Mouse (Mus musculus): ENCODE measurements around the gene Slc22a22. TPM values are rescaled to one million over a fixed set of nuclear protein-coding genes. Genes with fewer than 3 reads are reported as not detected.
A peak's percentile ranks its signal among the peaks of the same experiment; 100 is the strongest.

Slc22a22 gene
- not detected for total RNA-seq (2021)
- long read RNA-seq, experiment 1 = 0 reads
- long read RNA-seq, experiment 2 = 0 reads

DNA sequence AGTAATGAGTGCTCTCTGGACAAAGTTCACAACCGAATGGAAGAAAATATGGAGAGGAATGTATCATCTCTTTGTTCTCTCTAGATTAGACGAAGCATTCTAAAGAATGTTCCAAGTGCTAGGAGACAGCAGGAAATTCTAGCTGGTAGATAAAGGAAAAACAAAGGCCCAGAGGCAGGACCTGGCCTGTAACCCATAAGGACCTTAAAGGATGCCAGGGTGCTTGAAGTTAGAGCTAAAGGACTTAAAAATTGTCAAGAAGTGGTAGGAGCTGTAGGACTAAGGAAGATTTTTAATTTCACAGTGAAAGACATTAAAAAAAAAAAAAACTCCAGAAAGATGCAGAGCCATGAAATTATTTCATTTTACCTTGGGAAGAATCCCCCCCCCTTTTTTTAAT is at the start of gene Slc22a22:
Slc22a22 (minus strand) TSS at position 101 of the 400 bp plus-strand sequence.
- no peak for DNase-seq (ENCODE audit: low spot score in 2 of 2)

DNA sequence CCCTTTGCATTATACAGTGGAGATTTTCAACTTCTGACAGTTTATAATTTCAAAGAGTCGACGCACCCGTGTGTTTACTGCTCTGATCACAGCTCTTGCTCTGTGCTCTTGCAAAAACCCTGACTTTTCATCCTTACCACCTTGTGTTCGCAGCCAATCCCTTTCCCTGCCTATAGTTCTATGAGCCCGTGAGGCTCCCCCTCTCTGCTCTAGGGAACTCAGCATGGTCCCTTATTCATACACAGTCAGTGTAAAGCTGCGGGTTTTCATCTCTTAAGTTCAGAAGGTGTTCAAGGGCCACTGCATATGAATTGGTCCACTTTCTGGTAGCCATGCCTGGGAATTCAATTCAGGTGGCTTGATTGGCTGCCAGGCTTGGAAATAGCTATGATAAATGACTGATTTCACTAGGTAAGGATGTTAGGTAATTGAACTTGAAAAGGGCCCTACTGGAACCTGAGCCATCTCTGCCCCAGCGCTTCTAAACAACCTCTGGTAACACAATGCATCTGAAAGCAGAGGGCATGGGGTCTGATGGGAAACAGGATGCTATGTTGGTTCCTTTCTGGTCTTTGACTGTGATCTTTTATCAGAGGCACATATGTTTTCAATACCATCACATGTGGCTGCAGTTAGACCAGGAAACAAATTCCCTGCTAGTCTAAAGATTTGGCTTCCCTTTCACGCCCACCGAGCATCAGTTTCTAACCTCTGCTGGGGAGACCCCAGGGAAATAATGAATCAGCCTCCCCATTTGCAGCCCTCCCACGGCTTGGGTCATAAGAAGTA is 46.3 kb upstream of the Slc22a22 start:
- no peak for DNase-seq (ENCODE audit: low spot score in 2 of 2)

DNA sequence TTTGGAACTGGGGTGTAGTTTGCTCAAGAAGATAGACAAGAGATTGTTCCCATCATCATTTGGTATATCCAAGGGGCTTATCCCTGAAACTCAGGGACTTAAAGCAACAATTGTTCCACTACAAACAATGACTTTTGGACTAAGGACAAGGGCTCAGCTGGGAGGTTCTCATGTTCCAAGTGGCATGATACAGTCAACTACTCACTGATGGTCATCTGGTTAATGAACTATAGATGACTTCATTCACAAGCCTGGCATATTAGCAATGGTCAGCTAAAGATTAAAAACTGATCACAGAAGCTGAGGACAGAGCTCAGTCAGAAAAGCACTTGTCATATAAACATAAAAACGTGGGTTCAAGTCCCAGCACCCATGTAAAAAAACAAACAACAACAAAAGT is 44.7 kb upstream of the Slc22a22 start:
- DNase-seq (ENCODE audit: low spot score in 2 of 2) = no peak

DNA sequence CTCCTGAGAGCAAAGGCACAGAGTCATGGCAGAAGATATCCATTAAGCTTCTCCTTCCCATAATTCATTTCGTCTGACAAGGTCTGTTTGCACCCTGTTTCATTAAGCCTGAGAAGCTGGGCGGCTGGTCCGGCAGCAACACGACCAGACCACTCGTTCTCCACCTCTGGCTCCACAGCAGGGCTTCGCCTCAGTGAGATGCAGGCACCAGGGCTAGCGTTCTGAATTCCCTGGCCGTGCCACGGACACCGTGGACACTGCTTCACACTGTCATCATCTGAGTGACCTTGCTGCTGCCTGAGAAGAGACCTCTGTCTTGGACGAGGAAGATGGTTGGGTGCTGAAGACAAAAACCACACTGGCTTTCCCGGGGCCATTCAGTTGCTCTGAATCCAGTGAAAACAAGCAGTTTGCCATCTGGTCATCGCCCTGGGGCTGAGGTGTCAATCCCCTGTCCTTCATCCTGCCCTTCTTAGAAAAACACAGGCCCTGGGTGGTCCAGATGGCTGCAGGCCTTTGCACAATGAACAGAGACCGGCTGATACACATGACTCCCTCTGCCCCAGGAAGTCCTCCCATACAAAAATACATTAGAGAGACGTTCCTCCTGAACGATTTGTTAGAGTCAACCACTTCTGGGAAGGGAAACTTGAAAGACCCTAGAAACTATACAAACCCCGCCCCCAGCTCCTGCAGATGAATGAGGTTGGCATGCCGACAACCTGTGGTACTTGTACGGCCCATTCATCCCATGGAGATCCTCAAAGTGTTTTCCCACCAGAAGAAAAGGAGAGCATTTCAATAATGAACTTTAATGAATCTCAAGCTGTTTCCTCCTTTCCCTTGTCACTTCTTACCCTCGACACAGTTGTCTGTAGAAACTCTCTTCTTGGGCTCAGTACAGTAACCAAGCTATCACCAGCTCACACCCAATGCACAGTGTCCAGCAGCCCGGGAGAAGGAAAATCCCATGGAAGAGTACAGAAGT is 32.1 kb upstream of the Slc22a22 start:
- DNase-seq (ENCODE audit: low spot score in 2 of 2) = no peak

DNA sequence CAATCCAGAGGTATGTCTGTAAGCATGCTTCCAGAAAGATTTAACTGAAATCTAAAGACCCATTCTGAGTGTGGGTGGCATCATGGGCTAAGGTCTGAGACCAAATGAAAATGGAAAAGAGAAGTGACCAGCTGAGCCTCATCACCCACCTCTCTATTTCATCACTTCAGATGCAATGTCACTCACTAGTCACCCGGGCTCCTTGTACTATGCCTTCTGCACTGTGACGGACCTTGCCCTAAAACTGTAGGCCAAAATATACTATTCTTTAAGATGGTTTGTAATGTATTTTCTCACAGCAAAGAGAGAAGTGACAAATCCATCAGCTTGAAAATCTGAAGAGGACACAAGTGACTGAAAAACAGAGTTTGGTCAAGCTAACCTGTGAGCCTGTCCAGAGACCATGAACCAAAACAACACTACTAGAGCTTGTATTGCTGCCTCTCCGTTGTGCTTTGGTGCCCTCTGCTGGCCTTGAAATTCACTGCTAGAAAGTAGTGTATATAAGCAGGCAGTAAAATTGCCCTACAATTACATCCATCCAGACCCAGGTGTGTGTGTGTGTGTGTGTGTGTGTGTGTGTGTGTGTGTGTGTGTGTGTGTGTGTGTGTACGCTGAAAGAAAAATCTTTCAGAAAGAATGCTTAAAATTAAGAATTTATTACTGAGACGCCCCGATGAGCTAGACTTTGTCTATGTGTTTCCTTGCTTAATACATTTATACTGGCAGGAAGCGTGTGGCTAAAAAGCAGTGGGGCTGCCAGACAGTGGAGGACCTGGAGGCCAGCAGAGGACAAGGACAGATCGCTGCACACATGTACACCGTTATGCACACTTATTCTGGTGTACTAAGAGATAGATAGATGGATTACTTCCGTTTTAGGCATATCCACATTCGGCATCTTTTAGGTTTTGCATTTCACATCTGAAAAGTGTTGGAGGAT is 31.1 kb upstream of the Slc22a22 start:
- peak; percentile 67 to 81 for DNase-seq (ENCODE audit: low spot score in 2 of 2)

DNA sequence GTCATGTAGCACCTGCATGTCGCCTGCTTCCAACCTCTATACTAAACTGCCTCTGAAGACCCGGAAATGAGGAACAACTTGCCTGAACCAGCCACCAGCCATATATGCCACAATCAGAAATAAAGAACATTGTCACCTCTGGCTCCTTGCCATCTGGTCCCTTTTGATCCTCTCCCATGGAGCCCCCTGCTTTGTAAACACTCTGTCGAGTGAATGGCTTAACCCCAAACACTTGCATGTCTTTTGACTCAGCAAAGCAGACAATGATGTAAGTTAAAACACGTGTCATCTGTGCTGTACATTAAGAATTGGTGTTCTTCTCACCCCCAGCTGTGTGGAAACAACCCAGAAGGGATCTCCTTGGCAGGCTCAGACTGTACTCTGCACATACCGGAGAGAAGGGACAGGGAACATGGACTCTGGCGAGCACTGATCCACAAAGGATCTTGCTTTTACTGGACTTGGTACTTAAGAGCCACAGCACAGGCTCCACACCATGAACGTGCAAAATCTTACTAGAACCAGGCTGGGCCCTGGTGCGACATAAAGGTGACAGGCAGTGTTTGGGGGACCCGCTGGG is 26.8 kb upstream of the Slc22a22 start:
- no peak for DNase-seq (ENCODE audit: low spot score in 2 of 2)

DNA sequence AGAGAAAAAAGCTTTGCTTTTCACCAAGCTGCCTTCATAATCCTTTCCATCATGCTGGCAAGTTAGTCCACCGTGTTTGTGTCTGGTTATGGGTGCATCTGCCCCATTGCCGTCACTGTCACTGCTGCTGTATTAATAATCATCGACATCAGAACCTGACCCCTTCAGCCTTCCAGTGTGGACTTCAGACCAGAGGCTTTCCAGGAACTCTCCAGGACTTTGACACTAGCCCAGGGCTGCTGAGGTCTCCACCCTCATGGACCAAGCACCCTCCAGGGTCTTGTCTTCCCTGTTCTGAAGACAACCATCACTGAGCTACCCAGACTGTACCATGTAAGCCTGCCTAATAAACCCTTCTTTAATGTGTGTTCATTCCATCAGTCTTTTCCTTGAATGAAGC is 26.2 kb upstream of the Slc22a22 start:
- no peak for DNase-seq (ENCODE audit: low spot score in 2 of 2)

DNA sequence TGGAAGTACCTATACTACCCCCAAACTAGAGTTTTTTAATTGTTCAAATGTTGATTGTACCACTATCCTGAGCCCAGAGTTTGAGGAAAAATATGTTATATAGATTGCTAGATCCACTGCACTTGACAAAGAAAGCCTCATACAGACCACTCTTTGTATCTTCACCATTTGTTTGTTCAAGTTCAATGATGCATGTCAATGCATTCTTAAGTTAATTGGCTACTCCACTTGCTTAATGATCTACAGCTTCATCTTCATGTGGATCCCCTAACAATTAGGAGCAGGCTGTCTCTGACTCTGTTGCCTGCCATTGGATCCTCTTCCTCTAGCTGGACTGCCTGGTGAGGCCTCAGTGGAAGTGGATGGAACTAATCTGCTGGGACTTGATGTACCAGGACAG is 24.1 kb upstream of the Slc22a22 start:
- DNase-seq (ENCODE audit: low spot score in 2 of 2) = no peak

DNA sequence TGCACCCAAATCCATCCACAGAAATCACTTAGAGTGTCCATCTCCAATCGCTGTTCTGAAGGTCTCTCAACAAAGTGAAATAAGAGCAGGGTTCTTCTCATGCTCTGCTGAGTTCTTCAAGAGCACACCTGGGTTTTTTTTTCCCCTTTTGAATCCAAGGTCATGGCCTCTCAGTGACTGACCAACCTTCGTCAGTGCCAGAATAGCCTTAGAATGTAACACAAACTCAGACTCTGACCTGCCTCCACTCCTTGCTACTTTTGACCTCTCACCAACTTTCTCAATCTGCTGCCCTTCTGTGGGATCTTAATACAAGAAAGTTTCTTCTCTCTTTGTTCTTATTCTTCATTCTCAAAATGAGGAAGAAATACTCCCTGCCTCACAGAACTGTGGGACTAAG is 18.7 kb upstream of the Slc22a22 start:
- no peak for DNase-seq (ENCODE audit: low spot score in 2 of 2)

DNA sequence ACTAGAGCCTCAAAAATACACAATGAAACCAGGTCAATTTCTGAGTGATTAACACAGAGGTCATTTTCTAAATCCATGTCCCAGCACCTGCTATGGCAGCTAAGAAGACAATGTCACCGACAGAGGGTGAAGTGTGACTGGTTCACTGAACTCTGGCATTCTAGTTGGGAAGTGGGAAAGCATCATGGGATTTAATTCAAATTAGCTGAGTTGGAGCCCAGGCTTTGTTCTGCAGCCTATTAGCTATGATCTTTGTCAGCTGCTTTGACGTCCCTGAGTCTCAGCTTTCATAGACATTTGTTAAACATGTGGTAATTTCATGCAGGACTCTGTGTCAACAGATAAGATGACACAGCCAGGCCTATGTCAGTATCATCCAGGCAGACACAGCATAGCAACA is 5.1 kb upstream of the Slc22a22 start:
- DNase-seq (ENCODE audit: low spot score in 2 of 2) = no peak

DNA sequence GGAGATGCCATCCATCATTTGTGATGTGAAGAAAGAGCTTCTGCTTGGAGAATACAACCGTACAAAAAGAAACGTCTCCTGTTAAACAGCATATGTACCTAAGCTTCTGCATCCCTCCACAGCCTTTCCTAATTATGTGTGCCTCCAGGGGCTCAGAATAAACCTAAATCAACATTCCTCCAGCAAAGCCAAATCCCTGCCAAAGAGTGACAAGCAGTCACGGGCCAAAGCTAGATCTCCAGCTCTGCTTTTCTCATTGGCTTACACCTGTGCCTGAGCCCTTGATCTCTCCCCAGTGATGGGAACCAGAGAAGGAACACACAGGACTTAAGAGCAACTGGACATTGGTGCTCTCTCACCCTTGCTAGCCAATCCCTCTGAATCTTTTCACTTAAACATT is 5.8 kb downstream of the Slc22a22 start:
- DNase-seq (ENCODE audit: low spot score in 2 of 2) = no peak

DNA sequence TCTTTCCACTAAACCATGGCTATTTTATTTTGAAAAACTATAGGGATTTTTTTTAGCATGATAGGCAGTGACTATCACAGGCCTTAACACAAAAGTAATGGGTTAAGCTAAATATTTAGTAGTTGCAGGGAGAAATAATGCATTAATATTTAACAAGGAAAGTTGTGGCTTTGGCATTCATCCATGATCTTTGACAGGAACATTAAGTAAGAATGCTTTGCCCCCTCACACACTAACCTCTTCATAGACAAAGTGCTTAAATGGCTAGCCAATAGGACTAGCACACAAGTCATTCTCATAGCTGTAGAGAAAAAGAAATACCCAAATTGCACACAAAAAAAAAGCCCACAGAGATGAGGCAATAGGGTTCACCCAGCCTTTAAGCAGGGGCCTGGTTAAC is 11.4 kb downstream of the Slc22a22 start:
- no peak for DNase-seq (ENCODE audit: low spot score in 2 of 2)

DNA sequence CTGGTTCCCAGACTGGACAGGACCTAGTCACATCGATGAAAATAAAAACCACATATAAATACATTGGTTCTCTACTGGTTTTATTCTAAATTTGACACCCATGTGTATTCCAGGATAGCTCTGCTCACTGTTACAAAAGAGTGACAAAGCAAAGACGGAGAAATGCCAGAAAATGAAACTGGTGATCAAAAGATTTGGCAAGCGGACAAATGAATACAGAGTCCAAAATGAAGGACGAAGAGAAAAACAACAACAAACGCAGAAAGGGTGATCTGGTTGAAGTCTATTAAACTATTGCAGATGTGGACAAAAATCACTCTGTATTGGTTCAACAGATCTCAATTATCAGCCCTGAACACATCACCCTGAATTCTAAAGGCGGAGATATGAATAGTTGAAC is 12.4 kb downstream of the Slc22a22 start:
- no peak for DNase-seq (ENCODE audit: low spot score in 2 of 2)

DNA sequence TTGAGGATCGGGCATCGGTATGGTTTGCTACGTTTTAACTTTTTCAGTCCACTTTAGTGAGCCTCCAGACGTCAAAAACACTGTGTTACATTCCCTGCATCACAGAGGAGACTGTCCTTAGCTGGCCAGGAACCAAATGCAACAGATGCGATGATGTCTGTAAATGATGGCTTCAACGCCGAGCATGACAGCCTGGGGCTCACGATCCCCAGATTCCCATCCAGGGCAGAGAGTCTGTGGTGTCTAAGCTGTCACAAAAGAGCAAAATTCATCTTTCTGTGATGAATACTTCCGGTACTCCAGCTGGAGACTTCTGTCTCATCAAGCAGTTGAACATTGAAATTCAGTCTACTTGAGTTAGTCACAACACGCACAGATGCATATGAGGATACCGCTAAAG is 13.4 kb downstream of the Slc22a22 start:
- no peak for DNase-seq (ENCODE audit: low spot score in 2 of 2)

DNA sequence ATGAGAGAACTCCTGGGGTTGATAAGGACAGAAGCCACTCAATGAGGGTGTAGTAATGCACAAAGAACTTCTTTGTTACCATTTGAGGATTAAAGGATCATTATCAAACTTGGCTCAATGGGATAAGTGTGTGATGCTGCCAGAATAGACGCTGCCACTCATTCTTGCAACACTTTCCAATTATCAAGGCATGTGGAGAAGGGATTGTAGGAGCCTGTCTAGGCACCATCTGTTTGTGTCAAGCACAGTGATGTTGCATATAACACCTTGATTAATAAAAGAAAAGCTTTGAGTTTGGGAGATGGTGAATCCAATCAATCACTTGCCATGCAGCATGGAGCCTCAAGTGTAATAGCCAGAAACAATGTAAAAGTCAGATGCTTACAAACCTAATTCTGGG is 16.1 kb downstream of the Slc22a22 start:
- no peak for DNase-seq (ENCODE audit: low spot score in 2 of 2)

DNA sequence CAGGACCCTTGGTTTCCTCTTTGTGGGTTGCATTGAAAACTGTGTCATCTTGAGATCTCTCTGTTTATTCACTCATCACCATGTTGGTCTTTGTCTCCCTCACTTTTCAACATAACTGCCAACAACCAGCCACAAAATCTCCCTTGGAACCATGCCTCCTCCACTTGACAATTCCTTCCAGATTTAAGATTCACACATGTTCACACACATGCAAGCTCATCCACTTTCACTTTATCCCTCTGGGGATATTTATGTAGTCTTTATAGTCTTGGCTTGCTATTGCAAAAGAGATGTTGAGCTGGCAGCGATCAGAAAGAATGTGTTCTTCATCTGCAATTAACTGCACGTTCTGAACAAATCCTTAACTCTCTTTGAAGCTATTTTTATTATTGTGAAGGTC is 20.1 kb downstream of the Slc22a22 start:
- peak in 1 of 2 experiments; percentile 11 for DNase-seq (ENCODE audit: low spot score in 2 of 2)

DNA sequence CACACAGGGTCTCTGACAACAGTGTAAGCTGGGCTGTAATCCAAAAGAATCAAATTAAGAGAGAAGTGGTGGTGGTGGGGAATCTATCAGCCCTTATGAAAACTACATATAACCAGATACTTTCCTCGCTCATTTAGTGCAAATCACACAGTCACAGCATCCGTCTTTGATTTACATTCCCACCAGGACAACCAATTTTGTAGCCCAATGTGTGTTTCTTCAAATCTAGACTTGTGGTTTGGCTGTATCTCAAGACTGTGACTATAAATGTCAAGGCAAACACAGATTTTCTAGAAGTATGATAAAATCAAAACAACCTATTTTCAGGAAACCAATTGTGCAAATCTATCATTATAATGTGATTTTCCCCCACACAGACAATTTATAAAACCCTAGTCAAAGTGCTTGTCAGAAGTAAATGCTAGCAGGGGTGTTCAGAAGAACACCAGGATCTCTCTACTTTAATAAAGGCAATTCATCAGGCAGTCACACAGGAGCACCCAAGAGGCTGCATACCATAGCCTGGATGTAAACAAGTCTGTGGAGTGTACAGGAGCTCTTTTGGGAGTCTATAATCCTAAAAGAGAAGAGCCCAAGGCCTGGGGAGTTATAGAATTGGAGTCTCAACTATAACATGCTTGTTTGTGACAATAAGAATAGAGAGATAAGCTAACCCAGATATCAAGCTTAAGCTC is 42.6 kb downstream of the Slc22a22 start:
- DNase-seq (ENCODE audit: low spot score in 2 of 2) = no peak

DNA sequence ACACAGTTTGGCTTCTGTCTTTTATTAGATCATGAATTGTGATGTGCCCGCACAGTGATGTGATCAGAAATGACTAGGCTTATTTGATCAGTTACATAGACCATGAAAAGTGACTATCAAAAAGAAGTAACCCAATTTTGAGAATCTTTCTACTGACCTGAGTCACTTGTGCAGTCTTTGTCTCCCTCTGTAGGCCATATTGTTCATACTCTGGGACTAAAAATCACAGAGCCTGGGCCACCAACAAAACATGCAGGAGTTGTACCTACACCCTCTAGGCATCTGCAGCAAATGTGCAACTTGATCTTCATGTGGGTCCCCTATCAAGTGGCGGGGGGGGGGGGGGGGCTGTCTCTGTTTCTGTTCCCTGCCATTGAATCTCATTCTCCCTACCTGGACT is 68.9 kb downstream of the Slc22a22 start:
- peak in 1 of 2 experiments; percentile 9 for DNase-seq (ENCODE audit: low spot score in 2 of 2)

DNA sequence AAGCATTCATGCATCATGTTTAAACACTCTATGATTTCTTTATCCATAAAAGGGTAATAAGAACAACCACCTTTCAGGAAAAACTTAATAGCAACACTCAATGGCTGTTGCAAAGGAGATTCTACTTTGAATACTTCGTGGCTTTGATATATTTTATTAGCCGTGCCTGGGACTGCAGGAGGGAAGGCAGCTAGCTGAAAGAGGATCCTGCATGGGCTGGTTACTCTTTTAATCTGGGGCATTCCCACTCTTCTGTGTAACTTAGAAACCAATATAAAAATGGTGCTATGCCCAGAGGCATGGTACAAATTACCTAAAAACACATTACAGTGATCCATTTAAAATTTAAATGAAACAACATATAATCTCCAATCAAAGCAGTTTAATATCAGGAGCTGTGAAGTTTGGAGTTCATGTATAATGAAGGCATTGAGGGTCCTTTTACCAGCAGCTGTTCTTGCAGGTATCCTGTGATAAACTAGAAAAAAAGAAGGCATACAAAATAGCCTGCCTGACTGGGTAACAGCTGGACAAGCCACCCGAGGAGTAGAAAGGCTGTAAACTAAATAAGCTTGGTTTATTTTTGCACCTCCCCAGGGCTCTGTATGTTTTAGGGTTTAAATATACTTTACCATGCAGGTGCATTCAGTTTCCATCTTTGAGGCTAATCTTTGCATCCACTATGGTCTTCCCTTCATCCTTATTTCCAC is 78.8 kb downstream of the Slc22a22 start:
- no peak for DNase-seq (ENCODE audit: low spot score in 2 of 2)

All from gastrocnemius, postnatal 4 days (tissue).